Mouse (Mus musculus): ENCODE data around the gene Snx9. TPM values are rescaled to one million over a fixed set of nuclear protein-coding genes. Genes with fewer than 3 reads are reported as not detected.

Snx9 gene
- polyA plus RNA-seq, 1 experiment = 24.7 TPM

DNA sequence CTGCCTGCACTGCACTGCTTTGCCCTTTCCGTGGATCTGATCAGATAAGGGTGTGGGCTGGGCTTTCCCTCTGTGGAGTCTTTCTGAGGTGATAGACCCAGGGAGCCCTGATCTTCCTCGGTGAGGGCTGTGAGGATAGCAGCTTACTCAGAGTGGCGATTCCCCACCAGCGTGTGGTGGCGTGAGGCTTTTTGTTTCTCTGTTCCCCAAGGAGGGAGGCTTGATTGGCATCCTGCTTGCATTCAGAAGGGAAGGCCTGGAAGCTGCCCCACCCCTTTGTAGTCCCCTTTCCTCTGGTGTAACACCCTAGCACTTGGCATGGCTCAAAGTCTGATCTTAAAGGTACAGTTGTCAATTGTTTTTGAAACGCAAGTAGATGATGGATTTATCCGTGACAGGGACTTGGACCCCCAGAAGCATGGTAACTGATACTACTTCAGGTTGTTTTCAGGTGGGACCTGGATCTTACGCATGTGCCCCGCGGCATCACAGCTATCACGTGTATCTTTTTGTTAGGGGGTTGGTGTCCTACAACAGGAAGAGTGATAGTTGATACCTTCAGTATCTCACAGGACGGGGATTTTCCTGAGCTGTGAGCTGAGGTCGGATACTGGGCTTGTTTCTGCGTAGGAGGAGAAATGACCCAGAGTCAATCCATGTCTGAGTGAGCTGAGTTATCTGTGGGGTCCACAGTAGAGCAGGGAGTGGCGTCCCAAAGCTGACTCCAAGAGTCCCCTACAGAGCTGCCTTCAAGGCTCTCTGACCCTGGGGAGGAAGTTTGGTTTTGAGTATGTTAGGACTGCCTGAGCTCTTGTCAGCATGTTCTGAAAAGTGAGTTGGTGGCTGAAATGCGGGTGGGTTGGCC is 136.2 kb downstream of the Snx9 start:
- peak overlapping the region; percentile 41 for H3K4me3 ChIP-seq
- TF ChIP-seq USF1 (IDR thresholded peaks at IDR 0.05; ENCODE audit: low read depth) (peak; percentile 2), TCF3 (IDR thresholded peaks at IDR 0.05; ENCODE audit: insufficient read length, low read depth) (no peak), POLR2A (IDR thresholded peaks at IDR 0.05; ENCODE audit: insufficient read length, low read depth) (peak; percentile 87), CEBPB (IDR thresholded peaks at IDR 0.05; ENCODE audit: insufficient read depth, poor library complexity, severe bottlenecking) (no peak), MAX (IDR thresholded peaks at IDR 0.05; ENCODE audit: low read depth) (no peak), E2F4 (IDR thresholded peaks at IDR 0.05; ENCODE audit: insufficient read depth) (no peak), POLR2AphosphoS2 (IDR thresholded peaks at IDR 0.05; ENCODE audit: insufficient read length, low read depth) (no peak)
- peak overlapping the region; percentile 32 for H3ac ChIP-seq (ENCODE audit: control insufficient read depth, insufficient read length)
- H3K79me2 ChIP-seq (ENCODE audit: control insufficient read depth, insufficient read depth) = peaks cover 41% of the 10 kb centered on the region
- no peaks in the 10 kb centered on the region for H3K36me3 ChIP-seq (ENCODE audit: control insufficient read depth, insufficient read depth)
- no peaks in the 10 kb centered on the region for H3K27me3 ChIP-seq (ENCODE audit: control insufficient read depth, insufficient read depth, insufficient read length)
- H3K4me2 ChIP-seq (ENCODE audit: low read depth) = peak overlapping the region; percentile 88

DNA sequence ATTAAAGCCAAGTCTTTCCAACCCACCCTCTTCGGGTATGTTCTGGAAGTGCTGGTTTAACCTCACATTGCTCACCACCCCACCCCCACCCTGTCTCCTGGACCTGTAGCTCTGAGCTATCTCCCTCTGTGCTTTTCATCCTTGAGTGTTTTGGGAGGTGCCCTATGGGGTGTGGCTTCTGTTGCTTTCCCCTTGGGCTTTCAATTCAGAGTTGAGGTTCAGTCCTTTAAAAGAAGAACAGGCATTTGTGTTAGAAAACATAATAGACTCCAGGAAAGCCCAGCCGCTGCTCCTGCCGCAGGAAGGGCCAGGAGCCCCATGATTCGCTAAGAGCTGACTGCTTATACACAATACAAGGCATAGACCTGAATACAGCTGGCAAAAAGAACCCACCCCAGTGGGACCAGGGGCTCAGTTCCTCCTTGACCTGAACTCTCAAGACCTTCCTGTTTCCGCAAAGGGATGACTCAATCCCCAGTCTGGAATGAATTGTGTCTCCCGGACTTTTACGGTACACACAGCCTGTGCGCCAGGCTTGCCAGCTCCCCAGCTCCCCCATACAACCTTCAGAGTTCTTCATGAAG is 136.9 kb downstream of the Snx9 start:
- Histone ChIP-seq H3ac (ENCODE audit: control insufficient read depth, insufficient read length) (no peak overlapping the region), H3K4me3 (peak overlapping the region; percentile 41), H3K27me3 (ENCODE audit: control insufficient read depth, insufficient read depth, insufficient read length) (no peaks in the 10 kb centered on the region), H3K4me2 (ENCODE audit: low read depth) (peak overlapping the region; percentile 88), H3K79me2 (ENCODE audit: control insufficient read depth, insufficient read depth) (peaks cover 40% of the 10 kb centered on the region), H3K36me3 (ENCODE audit: control insufficient read depth, insufficient read depth) (no peaks in the 10 kb centered on the region)
- TF ChIP-seq CEBPB (IDR thresholded peaks at IDR 0.05; ENCODE audit: insufficient read depth, poor library complexity, severe bottlenecking) (peak; percentile 14; the same call in 1 of the 2 replicates), MYOD1 (IDR thresholded peaks at IDR 0.05; ENCODE audit: control insufficient read depth in 1 of 3, insufficient read length in 2 of 3, low read depth in 2 of 3) (no peak), POLR2A (IDR thresholded peaks at IDR 0.05; ENCODE audit: insufficient read length, low read depth) (peak; percentile 0)

DNA sequence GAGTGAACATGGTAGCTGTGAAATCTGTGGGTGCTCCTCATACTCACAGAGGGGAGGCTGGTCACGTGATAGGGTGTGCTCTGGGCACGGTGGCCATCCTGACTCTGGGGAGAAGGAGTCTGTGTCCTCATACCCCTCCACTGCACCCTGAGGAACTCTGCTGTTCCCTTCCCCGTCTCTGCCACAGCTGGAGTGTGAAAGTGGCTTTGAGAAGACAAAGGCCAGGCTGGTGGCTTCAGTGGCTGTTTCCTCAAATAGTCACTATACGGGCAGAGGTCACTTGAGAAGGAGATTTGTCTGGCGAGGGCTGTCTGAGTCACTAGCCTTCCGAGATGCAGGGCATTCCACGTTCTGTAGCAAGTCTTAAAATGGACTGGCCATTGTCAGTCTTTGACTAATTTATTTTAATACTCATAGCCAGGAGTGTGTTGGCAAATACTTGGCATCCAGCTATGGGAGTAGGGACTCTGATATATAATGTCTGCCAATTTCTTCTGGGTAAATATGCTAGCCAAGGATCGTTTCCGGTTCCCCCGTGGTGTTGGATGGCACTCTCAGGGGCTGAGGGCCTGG is 137.5 kb downstream of the Snx9 start:
- Histone ChIP-seq H3K79me2 (ENCODE audit: control insufficient read depth, insufficient read depth) (peaks cover 40% of the 10 kb centered on the region), H3K4me2 (ENCODE audit: low read depth) (peak overlapping the region; percentile 88), H3K27me3 (ENCODE audit: control insufficient read depth, insufficient read depth, insufficient read length) (no peaks in the 10 kb centered on the region), H3K4me3 (peak overlapping the region; percentile 41), H3ac (ENCODE audit: control insufficient read depth, insufficient read length) (no peak overlapping the region), H3K36me3 (ENCODE audit: control insufficient read depth, insufficient read depth) (no peaks in the 10 kb centered on the region)
- TF ChIP-seq MYOD1 (IDR thresholded peaks at IDR 0.05; ENCODE audit: control insufficient read depth in 1 of 3, insufficient read length in 2 of 3, low read depth in 2 of 3) = peak in 1 of 3 experiments; percentile 62
- TF ChIP-seq POLR2A (IDR thresholded peaks at IDR 0.05; ENCODE audit: insufficient read length, low read depth) = peak; percentile 77
- TF ChIP-seq TCF12 (IDR thresholded peaks at IDR 0.05; ENCODE audit: insufficient read depth, poor library complexity, severe bottlenecking) = no peak
- TF ChIP-seq MYOG (IDR thresholded peaks at IDR 0.05; ENCODE audit: control insufficient read depth in 1 of 3, insufficient read depth in 1 of 3, insufficient read length in 2 of 3, low read depth in 2 of 3) = peak in 1 of 3 experiments; percentile 61
- TF ChIP-seq USF1 (IDR thresholded peaks at IDR 0.05; ENCODE audit: low read depth) = peak; percentile 89
- peak; percentile 83 for TF ChIP-seq POLR2AphosphoS2 (IDR thresholded peaks at IDR 0.05; ENCODE audit: insufficient read length, low read depth)
- no peak for TF ChIP-seq SRF (IDR thresholded peaks at IDR 0.05; ENCODE audit: control insufficient read depth, insufficient read length, low read depth)

- H3K79me2 ChIP-seq (ENCODE audit: control insufficient read depth, insufficient read depth) = peaks cover 42% of the 10 kb centered on the region
- TF ChIP-seq SRF (IDR thresholded peaks at IDR 0.05; ENCODE audit: control insufficient read depth, insufficient read length, low read depth) (no peak), POLR2A (IDR thresholded peaks at IDR 0.05; ENCODE audit: insufficient read length, low read depth) (no peak), TCF3 (IDR thresholded peaks at IDR 0.05; ENCODE audit: insufficient read length, low read depth) (no peak), MYOG (IDR thresholded peaks at IDR 0.05; ENCODE audit: control insufficient read depth in 1 of 3, insufficient read depth in 1 of 3, insufficient read length in 2 of 3, low read depth in 2 of 3) (no peak), POLR2AphosphoS2 (IDR thresholded peaks at IDR 0.05; ENCODE audit: insufficient read length, low read depth) (no peak), REST (IDR thresholded peaks at IDR 0.05; ENCODE audit: insufficient read depth, insufficient read length) (no peak), USF1 (IDR thresholded peaks at IDR 0.05; ENCODE audit: low read depth) (no peak), TCF12 (IDR thresholded peaks at IDR 0.05; ENCODE audit: insufficient read depth, poor library complexity, severe bottlenecking) (no peak), MYOD1 (IDR thresholded peaks at IDR 0.05; ENCODE audit: control insufficient read depth in 1 of 3, insufficient read length in 2 of 3, low read depth in 2 of 3) (no peak), MAX (IDR thresholded peaks at IDR 0.05; ENCODE audit: low read depth) (no peak), CEBPB (IDR thresholded peaks at IDR 0.05; ENCODE audit: insufficient read depth, poor library complexity, severe bottlenecking) (no peak), E2F4 (IDR thresholded peaks at IDR 0.05; ENCODE audit: insufficient read depth) (no peak)
- no peak overlapping the region for H3K4me3 ChIP-seq
- no peaks in the 10 kb centered on the region for H3K27me3 ChIP-seq (ENCODE audit: control insufficient read depth, insufficient read depth, insufficient read length)
- H3ac ChIP-seq (ENCODE audit: control insufficient read depth, insufficient read length) = no peak overlapping the region
- no peak overlapping the region for H3K4me2 ChIP-seq (ENCODE audit: low read depth)
- no peaks in the 10 kb centered on the region for H3K36me3 ChIP-seq (ENCODE audit: control insufficient read depth, insufficient read depth)
These were observed 139.7 kb downstream of the Snx9 start for GRCm38 (mm10) chr17:5980860-5981259.

Other genes with a start within 250 kb of the Snx9 start
- 32.1 TPM for gene Synj2, start 100.0 kb downstream of the Snx9 start, polyA plus RNA-seq (2012; fragmentation: generic; extraction: Trizol)
- gene Serac1, start 238.4 kb downstream of the Snx9 start, polyA plus RNA-seq (2012; fragmentation: generic; extraction: Trizol) = 3.5 TPM
- gene Gtf2h5, start 238.5 kb downstream of the Snx9 start, polyA plus RNA-seq (2012; fragmentation: generic; extraction: Trizol) = 72.8 TPM

All from myocyte (in vitro differentiated cells).